Mouse (Mus musculus) testis, adult 2 months (tissue): ENCODE measurements at regions not wholly inside any gene's neighbourhood (a gene's known extent, or its start where the extent isn't known, plus 50 kb on each side); places are given as distances from the start of the nearest gene placed in this dataset.

Experiments used
- H3K27ac ChIP-seq: fragments of 200-500 bp; 2 replicates; pipeline ENCODE4 v1.5.1; 2012; ENCODE audit warnings: low read depth, low read length; ENCODE audit not compliant: control insufficient read depth, insufficient read depth
- H3K27me3 ChIP-seq: fragments of 200-500 bp; 2 replicates; pipeline ENCODE4 v1.6.1; 2012; ENCODE audit warnings: mild to moderate bottlenecking, low read length, moderate library complexity; ENCODE audit not compliant: control insufficient read depth, insufficient read depth
- H3K36me3 ChIP-seq: fragments of 200-500 bp; 2 replicates; pipeline ENCODE4 v1.6.1; 2012; ENCODE audit warnings: mild to moderate bottlenecking, low read length; ENCODE audit not compliant: control insufficient read depth, insufficient read depth
- H3K4me1 ChIP-seq: fragments of 200-500 bp; 2 replicates; pipeline ENCODE4 v1.6.1; 2012; ENCODE audit warnings: low read length; ENCODE audit not compliant: control insufficient read depth, insufficient read depth
- H3K4me3 ChIP-seq: fragments of 200-500 bp; 2 replicates; pipeline ENCODE4 v1.5.1; 2012; ENCODE audit warnings: low read depth, mild to moderate bottlenecking, low read length, moderate library complexity, mixed read lengths; ENCODE audit not compliant: control insufficient read depth
- CTCF ChIP-seq: fragments of 200-500 bp; IDR thresholded peaks from 2 replicates; pipeline ENCODE4 v1.5.1; 2012; ENCODE audit warnings: low read depth, mild to moderate bottlenecking, inconsistent platforms, low read length, moderate library complexity; ENCODE audit not compliant: control insufficient read depth, insufficient read depth, insufficient replicate concordance
- POLR2A ChIP-seq: fragments of 200-500 bp; IDR thresholded peaks from 2 replicates; pipeline ENCODE4 v1.6.1; 2012; ENCODE audit warnings: low read depth, mild to moderate bottlenecking, inconsistent platforms, low read length, moderate library complexity; ENCODE audit not compliant: control insufficient read depth

DNA sequence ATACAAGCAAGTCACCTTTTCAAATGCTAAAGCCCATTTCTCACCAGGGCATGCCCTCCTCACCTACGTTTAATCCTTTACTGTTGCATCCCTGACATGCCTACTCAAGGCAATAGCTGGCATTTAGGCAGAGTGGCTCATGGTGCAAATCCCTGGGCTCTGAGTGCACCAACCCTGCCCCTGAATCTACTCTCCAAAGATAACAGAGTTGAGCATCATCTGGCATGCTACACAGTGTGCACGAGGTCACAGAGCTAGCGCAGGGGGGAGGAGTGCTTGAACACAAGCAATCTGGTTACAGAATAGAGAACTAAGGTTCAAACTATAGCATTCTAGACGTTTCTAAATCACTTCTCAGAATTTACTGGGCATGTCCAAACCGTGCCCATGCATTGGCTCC, 161.6 kb upstream of the Fstl4 start:
- no peak for TF ChIP-seq POLR2A
- TF ChIP-seq CTCF = no peak
- Histone ChIP-seq H3K27me3 (no peaks in the 10 kb centered on the region), H3K27ac (no peak overlapping the region), H3K36me3 (no peaks in the 10 kb centered on the region), H3K4me1 (no peaks in the 10 kb centered on the region), H3K4me3 (no peak overlapping the region)

DNA sequence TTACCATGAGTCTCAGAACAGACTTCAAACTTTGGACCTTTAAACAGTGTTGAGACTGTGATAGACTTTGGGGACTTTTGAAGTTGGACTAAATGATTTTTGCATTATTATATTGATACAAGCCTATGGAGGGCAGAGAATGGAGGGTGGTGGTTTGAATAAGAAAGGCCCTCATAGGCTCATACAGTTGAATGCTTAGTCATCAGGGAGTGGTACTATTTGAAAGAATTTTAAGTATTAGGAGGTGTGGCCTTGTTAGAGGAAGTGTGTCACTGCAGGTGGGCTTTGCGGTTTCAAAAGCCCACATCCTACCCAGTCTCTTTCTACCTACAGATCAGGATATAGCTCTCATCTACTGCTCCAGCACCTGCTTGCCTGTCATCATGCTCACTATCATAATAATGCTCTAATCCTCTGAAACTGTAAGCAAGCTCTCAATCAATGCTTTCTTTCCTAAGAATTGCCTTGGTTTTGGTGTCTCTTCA, 153.7 kb upstream of the Fstl4 start:
- Histone ChIP-seq H3K4me1 (no peaks in the 10 kb centered on the region), H3K27me3 (no peaks in the 10 kb centered on the region), H3K4me3 (no peak overlapping the region), H3K27ac (no peak overlapping the region), H3K36me3 (no peaks in the 10 kb centered on the region)
- TF ChIP-seq POLR2A = no peak
- TF ChIP-seq CTCF = no peak

DNA sequence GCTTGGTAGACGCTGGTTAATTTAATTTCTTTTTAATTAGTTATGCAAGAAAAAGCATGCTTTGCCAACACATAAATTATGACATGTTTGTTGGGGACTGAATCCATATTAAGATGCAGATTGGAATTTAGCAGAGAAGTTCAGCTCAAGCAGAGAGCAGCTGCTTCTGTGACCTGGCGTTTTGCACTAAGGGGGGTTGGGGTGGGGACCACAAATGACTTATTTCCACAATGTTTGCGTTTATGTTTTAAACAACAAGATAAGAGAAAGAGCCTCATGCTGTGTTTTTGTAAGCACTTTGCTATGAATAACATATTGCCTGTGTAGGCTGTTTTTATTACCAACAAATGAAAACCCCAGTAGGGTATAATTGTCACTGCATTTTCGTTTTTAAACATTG, 148.8 kb upstream of the Fstl4 start:
- H3K4me3 ChIP-seq = no peak overlapping the region
- H3K27ac ChIP-seq = no peak overlapping the region
- no peak for TF ChIP-seq CTCF
- no peak for TF ChIP-seq POLR2A
- no peaks in the 10 kb centered on the region; the same call in 1 of the 2 replicates for H3K4me1 ChIP-seq
- no peaks in the 10 kb centered on the region for H3K36me3 ChIP-seq
- H3K27me3 ChIP-seq = no peaks in the 10 kb centered on the region

DNA sequence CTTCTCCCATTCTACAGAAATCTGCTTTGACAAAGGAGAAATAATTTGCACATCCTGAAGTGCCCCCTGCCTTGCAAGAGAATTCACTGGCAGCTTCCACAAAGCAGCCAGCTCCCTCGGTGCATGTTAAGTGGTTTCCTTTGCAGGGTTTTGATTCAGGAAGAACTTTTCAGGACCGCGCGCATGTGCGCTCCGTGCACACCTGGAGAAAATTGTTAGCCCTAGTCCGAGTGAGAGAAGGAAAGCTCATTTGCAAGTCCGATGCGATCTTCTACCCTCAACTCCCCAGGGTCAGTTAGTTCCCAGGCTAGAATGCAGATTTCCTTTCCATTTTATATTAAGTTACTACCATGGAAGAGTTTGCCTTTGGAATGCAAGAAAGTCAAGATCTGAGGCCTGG, 145.8 kb upstream of the Fstl4 start:
- no peaks in the 10 kb centered on the region for H3K36me3 ChIP-seq
- no peaks in the 10 kb centered on the region for H3K27me3 ChIP-seq
- TF ChIP-seq CTCF (no peak), POLR2A (no peak)
- H3K27ac ChIP-seq = no peak overlapping the region
- no peaks in the 10 kb centered on the region; the same call in 1 of the 2 replicates for H3K4me1 ChIP-seq
- no peak overlapping the region for H3K4me3 ChIP-seq

DNA sequence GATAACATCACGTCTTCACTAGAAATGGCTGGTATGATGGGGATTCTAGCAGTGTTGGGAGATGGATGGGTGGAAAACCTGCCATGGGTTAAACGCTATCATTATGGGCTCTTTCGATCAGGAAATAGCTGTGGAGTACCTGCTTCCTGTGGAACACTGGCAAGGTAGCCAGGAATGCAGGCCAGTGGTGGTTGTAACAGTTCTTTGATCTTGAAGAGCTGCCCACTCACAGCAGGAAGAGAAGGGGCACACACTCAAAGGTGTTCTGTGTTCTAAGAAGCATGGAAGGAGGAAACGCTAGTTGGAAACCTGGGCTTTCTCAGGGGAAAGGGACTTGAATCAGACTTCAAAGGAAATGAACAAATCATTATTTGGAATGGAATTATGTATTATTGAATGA, 141.6 kb upstream of the Fstl4 start:
- Histone ChIP-seq H3K27me3 (no peaks in the 10 kb centered on the region), H3K36me3 (no peaks in the 10 kb centered on the region), H3K4me3 (no peak overlapping the region), H3K4me1 (no peaks in the 10 kb centered on the region), H3K27ac (no peak overlapping the region)
- no peak for TF ChIP-seq CTCF
- no peak for TF ChIP-seq POLR2A

DNA sequence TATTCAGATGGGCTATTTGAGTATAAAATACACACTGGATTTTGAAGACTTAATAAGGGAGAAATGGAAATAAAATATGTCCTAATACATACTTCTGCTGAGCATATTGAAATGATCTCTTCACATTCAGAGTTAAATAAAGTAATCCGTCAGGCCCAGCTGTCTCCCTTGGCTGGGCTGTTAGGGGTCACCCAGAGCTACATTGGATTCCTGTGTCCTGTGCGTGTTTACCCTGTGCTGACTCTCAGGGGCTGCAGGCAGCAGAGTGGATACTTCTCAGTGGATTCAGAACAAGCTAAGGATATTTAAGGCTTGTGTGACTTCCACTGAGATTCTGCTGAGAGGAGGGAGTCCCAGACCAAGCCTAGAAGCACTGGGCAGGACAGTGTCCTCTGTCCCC, 135.6 kb upstream of the Fstl4 start:
- Histone ChIP-seq H3K4me1 (no peaks in the 10 kb centered on the region), H3K27ac (no peak overlapping the region), H3K36me3 (no peaks in the 10 kb centered on the region), H3K27me3 (no peaks in the 10 kb centered on the region), H3K4me3 (no peak overlapping the region)
- TF ChIP-seq POLR2A = no peak
- no peak for TF ChIP-seq CTCF

DNA sequence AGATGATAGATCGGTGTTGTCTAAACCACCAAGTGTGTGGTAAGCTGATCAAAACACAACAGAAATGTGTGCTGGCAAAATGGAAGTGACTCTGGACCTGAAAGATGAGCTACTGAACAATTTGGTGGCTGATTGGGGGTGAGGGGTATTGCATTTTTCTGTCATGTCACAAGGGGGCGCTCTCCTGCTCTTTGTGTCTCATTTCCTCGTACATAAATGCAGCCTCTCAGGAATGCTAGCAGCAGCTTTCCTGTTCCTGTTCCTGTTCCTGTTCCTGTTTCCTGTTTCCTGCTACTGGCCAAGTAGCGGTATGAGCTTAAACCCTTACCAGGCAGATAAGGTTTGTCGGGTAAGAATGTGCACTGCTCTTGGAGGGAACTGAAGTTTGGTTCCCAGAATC, 134.7 kb upstream of the Fstl4 start:
- Histone ChIP-seq H3K36me3 (no peaks in the 10 kb centered on the region), H3K27ac (no peak overlapping the region), H3K4me1 (no peaks in the 10 kb centered on the region), H3K27me3 (no peaks in the 10 kb centered on the region), H3K4me3 (no peak overlapping the region)
- no peak for TF ChIP-seq POLR2A
- TF ChIP-seq CTCF = peak; percentile 15; the same call in 1 of the 2 replicates

DNA sequence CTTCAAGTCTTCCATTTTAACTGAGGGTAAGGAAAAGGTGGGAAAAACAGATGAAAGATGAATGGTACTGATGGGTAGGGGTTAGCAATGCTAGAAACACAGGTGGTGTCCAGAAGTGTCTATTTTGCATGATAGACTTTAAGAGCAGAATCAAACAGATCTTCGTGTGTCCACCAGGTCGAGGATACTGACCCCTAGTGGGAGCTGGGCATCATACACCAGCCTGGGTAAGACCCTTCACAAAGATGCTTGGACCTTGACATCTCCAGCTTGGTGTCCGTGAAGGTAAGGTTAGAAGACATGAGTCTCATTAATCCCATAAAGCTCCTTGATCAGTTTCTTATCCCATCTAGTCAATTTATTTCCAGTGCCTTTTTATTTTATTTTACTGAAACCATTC, 132.9 kb upstream of the Fstl4 start:
- TF ChIP-seq CTCF = peak; percentile 20; the same call in 1 of the 2 replicates
- no peak for TF ChIP-seq POLR2A
- Histone ChIP-seq H3K36me3 (no peaks in the 10 kb centered on the region), H3K27me3 (no peaks in the 10 kb centered on the region), H3K4me1 (no peaks in the 10 kb centered on the region), H3K27ac (no peak overlapping the region), H3K4me3 (no peak overlapping the region)
